In genomic region chr7:14552284-14552683, GRCm38 (mm10) we compare ENCODE assay signal across 24 mouse cellular contexts. TPM values are rescaled to one million over a fixed set of nuclear protein-coding genes. Genes with fewer than 3 reads are reported as not detected.
"Had no signal": no experiment of that assay in that cellular context is flagged by ENCODE, and none has a peak within 500 bp of the region (broad histone marks: within the 10 kb centered on the region; RNA-seq: fewer than 3 reads in every experiment).

No protein-coding gene starts in this region.

- H3K36me3 ChIP-seq: neural tube, embryonic 13.5 days; neural tube, embryonic 15.5 days; stomach, embryonic 15.5 days had no signal

- H3K27ac ChIP-seq: neural tube, embryonic 13.5 days; neural tube, embryonic 15.5 days; stomach, embryonic 15.5 days; stomach, postnatal 0 days had no signal

- DNase-seq: retina, postnatal 1 day; right cerebral cortex, adult 18-20 months; right cerebral cortex, postnatal 14 days; right cerebral cortex, postnatal 25 days; right cerebral cortex, postnatal 4 days; spleen, adult 18-20 months; thymus, adult 18-20 months; thymus, adult 2 months; thymus, postnatal 14 days; thymus, postnatal 25 days; thymus, postnatal 36 days; thymus, postnatal 4 days had no signal

- H3K4me3 ChIP-seq: neural tube, embryonic 13.5 days; neural tube, embryonic 15.5 days; stomach, embryonic 15.5 days had no signal

- H3K9ac ChIP-seq: neural tube, embryonic 13.5 days; neural tube, embryonic 15.5 days; stomach, embryonic 15.5 days had no signal

- H3K27me3 ChIP-seq: neural tube, embryonic 13.5 days; neural tube, embryonic 15.5 days; stomach, embryonic 15.5 days had no signal

- H3K4me1 ChIP-seq: neural tube, embryonic 13.5 days; neural tube, embryonic 15.5 days; stomach, embryonic 15.5 days had no signal

RNA-seq across cellular contexts. Expression of gene Vmn1r90, which starts 11.0 kb away (rescaled TPM):
- total RNA-seq: neutrophil, adult 5-6 weeks had no signal
- polyA plus RNA-seq: small intestine, adult 2 months; spleen, adult 2 months; thymus, adult 2 months; thymus, postnatal 0 days had no signal

RNA-seq across cellular contexts. Expression of gene Sult2a7, which starts 58.3 kb away (rescaled TPM):
- total RNA-seq: neutrophil, adult 5-6 weeks had no signal
- polyA plus RNA-seq: neural tube, embryonic 13.5 days; neural tube, embryonic 14.5 days; neural tube, embryonic 15.5 days; small intestine, adult 2 months; spleen, adult 2 months; stomach, embryonic 14.5 days; stomach, embryonic 15.5 days; stomach, embryonic 16.5 days; stomach, postnatal 0 days; thymus, adult 2 months; thymus, postnatal 0 days; urinary bladder, adult 2 months had no signal
